Mouse (Mus musculus) naive thymus-derived CD4-positive, alpha-beta T cell, adult 2 months (primary cell): ENCODE results near the gene Ist1.

ENCODE experiments used
- DNase-seq: peaks from one replicate; pipeline ENCODE4 v3.0.0-alpha.2; 2011; ENCODE audit warnings: low read depth

Ist1 gene

GRCm38 (mm10) chr8:109693146-109693900 is at the start of gene Ist1:
Ist1 (minus strand) TSS chr8:109693260.
- DNase-seq, result peak; percentile 100

GRCm38 (mm10) chr8:109738049-109738380 is 45.0 kb upstream of the Ist1 start:
- DNase-seq, result no peak

- peak; percentile 94 for DNase-seq
Measured at GRCm38 (mm10) chr8:109737237-109738048, 44.4 kb upstream of the Ist1 start, which contains the start of gene Atxn1l. Atxn1l (minus strand) TSS chr8:109737739.

- no peak for DNase-seq
Measured at GRCm38 (mm10) chr8:109736819-109737218, 43.8 kb upstream of the Ist1 start.

- DNase-seq, result no peak
Measured at GRCm38 (mm10) chr8:109734018-109734417, 41.0 kb upstream of the Ist1 start.

GRCm38 (mm10) chr8:109731012-109731411 is 38.0 kb upstream of the Ist1 start:
- DNase-seq, result no peak

GRCm38 (mm10) chr8:109725106-109725505 is 32.0 kb upstream of the Ist1 start:
- no peak for DNase-seq

- DNase-seq, result no peak
Measured at GRCm38 (mm10) chr8:109714961-109715360, 21.9 kb upstream of the Ist1 start.

- DNase-seq, result no peak
Measured at GRCm38 (mm10) chr8:109712521-109712920, 19.5 kb upstream of the Ist1 start.

GRCm38 (mm10) chr8:109707921-109708320 is 14.9 kb upstream of the Ist1 start:
- peak; percentile 77 for DNase-seq

GRCm38 (mm10) chr8:109706874-109707237 is 13.8 kb upstream of the Ist1 start:
- peak; percentile 88 for DNase-seq

GRCm38 (mm10) chr8:109706076-109706873 is 13.2 kb upstream of the Ist1 start:
- DNase-seq, result peak; percentile 42

- peak; percentile 88 for DNase-seq
Measured at GRCm38 (mm10) chr8:109705320-109706075, 12.4 kb upstream of the Ist1 start, which contains the start of gene Zfp821. Zfp821 (plus strand) TSS chr8:109705546.

- no peak for DNase-seq
Measured at GRCm38 (mm10) chr8:109704565-109705319, 11.7 kb upstream of the Ist1 start.

- DNase-seq, result no peak
Measured at GRCm38 (mm10) chr8:109698477-109698876, 5.4 kb upstream of the Ist1 start.

GRCm38 (mm10) chr8:109697754-109698153 is 4.7 kb upstream of the Ist1 start:
- no peak for DNase-seq

- no peak for DNase-seq
Measured at GRCm38 (mm10) chr8:109694154-109694553, 1.1 kb upstream of the Ist1 start.

- DNase-seq, result no peak
Measured at GRCm38 (mm10) chr8:109692443-109693145, 466 bp downstream of the Ist1 start.

- DNase-seq, result peak; percentile 62
Measured at GRCm38 (mm10) chr8:109691769-109692168, 1.3 kb downstream of the Ist1 start.

GRCm38 (mm10) chr8:109687248-109687647 is 5.8 kb downstream of the Ist1 start:
- no peak for DNase-seq
